Mouse (Mus musculus) bone marrow macrophage, adult 2 months (primary cell): Measurements from ENCODE around the gene Apbb2. TPM values are rescaled to one million over a fixed set of nuclear protein-coding genes. Genes with fewer than 3 reads are reported as not detected.
A peak's percentile ranks its signal among the peaks of the same experiment; 100 is the strongest.

ENCODE experiments used
- H3K27ac ChIP-seq: 2 replicates; pipeline ENCODE4 v1.5.1; 2012; ENCODE audit warnings: low read depth, low read length; ENCODE audit not compliant: insufficient read depth
- H3K4me1 ChIP-seq: 2 replicates; pipeline ENCODE4 v1.6.1; 2012; ENCODE audit warnings: low read length; ENCODE audit not compliant: control insufficient read depth, insufficient read depth
- H3K4me3 ChIP-seq: 2 replicates; pipeline ENCODE4 v1.5.1; 2012; ENCODE audit warnings: mild to moderate bottlenecking, low read length, moderate library complexity; ENCODE audit not compliant: insufficient read depth
- CTCF ChIP-seq: IDR thresholded peaks from 2 replicates; pipeline ENCODE4 v1.5.1; 2012; ENCODE audit warnings: low read depth, mild to moderate bottlenecking, low read length, moderate library complexity
- POLR2A ChIP-seq: IDR thresholded peaks from 2 replicates; pipeline ENCODE4 v1.6.1; 2012; ENCODE audit warnings: mild to moderate bottlenecking, low read depth, low read length, borderline replicate concordance
- polyA plus RNA-seq: library from polyadenylated mRNA; stranded (reverse); fragments of >200 nt; gene quantifications from 2 replicates; pipeline ENCODE4 v1.2.4, GENCODE M21; 2012; ENCODE audit not compliant: missing spikeins, insufficient read depth, insufficient read length

Gene Apbb2
- 13.9 and 22.5 TPM in 2 replicates for polyA plus RNA-seq

DNA sequence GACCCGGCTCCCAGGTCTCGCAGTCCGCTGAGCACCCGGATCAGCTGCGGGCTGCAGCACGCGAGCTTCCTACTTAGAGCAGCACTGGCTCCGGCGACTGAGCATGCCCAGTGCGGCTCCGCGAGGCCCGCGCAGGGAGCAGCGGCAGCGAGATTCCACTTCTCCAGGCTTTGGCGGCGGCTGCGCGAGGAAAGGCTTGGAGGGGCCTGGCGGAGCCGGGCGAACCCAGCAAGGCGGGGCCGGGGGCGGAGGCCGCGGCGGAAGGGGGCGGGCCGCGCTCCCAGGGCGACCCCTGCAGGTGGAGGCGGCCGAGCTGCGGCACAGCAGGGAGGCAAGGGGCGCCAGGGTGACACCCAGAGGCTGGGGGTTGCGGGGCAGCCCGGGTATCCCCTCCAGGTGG, at the start of gene Apbb2:
TSS of gene Apbb2 (minus strand) at position 188 of the 400 bp plus-strand sequence.
- Histone ChIP-seq H3K4me1 (peaks cover 23% of the 10 kb centered on the region), H3K27ac (peak within 1 kb of the TSS; percentile 71), H3K4me3 (peak within 1 kb of the TSS; percentile 81)
- TF ChIP-seq CTCF (peak; percentile 65; the same call in 1 of the 2 replicates), POLR2A (no peak)

DNA sequence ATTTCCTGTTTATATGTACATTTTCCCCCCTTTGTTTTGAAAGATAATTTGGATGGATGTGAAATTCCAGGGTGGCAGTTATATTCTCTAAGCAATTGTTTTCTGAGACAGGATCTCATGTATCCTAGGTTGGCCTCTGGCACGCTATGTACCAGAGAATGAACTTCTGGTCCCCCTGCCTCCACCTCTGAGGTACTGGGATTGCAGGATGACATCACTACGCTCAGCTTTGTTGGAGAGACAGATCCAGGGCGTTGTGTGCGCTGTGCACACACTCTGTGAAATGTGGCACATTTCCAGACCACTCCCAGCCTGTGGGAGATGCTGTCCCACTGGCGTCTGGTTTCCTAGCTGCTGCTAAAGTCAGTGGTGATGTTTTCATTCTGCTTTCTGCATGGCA, 35.6 kb upstream of the Apbb2 start:
- Histone ChIP-seq H3K4me1 (no peaks in the 10 kb centered on the region), H3K27ac (no peak overlapping the region), H3K4me3 (no peak overlapping the region)
- TF ChIP-seq CTCF (no peak), POLR2A (no peak)

DNA sequence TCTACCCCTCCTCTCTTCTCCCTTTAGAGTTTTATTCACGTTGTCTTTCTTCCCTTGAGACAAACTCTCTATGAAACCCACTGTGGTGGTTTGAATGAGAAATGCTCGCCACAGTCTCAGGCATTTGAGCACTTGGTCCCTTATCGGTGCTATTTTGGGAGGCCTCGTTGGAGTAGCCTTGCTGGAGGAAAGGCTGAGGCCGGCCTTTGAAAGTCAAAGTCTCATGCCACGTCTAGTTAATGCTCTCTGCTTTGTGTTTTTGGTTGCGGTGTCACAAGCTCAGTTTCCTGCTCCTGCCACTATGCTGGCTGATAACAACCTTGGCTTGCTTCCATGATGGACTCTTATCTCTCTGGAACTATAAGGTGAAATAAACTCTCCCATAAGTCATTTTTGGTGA, 28.9 kb upstream of the Apbb2 start:
- Histone ChIP-seq H3K4me3 (no peak overlapping the region), H3K4me1 (peaks cover 10% of the 10 kb centered on the region), H3K27ac (no peak overlapping the region)
- TF ChIP-seq POLR2A, result no peak
- no peak for TF ChIP-seq CTCF

GRCm38 (mm10) chr5:66643260-66643659, 24.7 kb upstream of the Apbb2 start:
- H3K4me1 ChIP-seq, result peaks cover 15% of the 10 kb centered on the region
- TF ChIP-seq POLR2A (no peak), CTCF (no peak)
- no peak overlapping the region for H3K4me3 ChIP-seq
- H3K27ac ChIP-seq, result peak overlapping the region; percentile 75

- H3K4me3 ChIP-seq, result no peak overlapping the region
- no peak overlapping the region for H3K27ac ChIP-seq
- peaks cover 15% of the 10 kb centered on the region for H3K4me1 ChIP-seq
- TF ChIP-seq CTCF, result no peak
- TF ChIP-seq POLR2A, result no peak
Observed at GRCm38 (mm10) chr5:66642156-66642555, 23.6 kb upstream of the Apbb2 start.

GRCm38 (mm10) chr5:66635459-66636079, 17.0 kb upstream of the Apbb2 start:
- no peaks in the 10 kb centered on the region for H3K4me1 ChIP-seq
- H3K27ac ChIP-seq, result no peak overlapping the region
- no peak overlapping the region for H3K4me3 ChIP-seq
- TF ChIP-seq POLR2A, result no peak
- TF ChIP-seq CTCF, result no peak

DNA sequence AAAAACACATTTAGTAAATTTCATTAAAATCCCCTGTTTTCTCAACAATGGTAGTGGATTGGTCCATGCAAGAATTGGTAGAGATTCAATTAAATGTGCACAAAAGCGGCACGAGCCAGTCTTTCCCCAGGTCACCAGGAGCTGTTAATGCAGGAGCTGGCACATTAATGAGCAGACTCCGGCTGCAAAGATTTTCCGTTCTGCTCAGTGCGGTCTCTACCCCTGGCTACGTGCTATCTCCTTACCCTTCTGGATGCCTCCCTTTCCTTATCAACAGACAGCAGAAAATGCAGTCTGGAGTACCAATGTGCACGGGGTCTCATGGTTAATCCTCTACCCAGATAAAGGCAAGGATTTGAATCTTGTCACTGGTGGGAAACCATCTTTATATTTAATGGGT, 9.2 kb upstream of the Apbb2 start:
- no peak overlapping the region for H3K4me3 ChIP-seq

GRCm38 (mm10) chr5:66620191-66620625, 1.6 kb upstream of the Apbb2 start:
- TF ChIP-seq POLR2A (no peak), CTCF (0 out of 2 replicates have a peak, but pooled peaks have one; percentile 5)

More for the DNA sequence above, 9.2 kb upstream of the Apbb2 start:
- H3K27ac ChIP-seq, result no peak overlapping the region
- TF ChIP-seq CTCF (no peak), POLR2A (no peak)
- H3K4me1 ChIP-seq, result no peaks in the 10 kb centered on the region

DNA sequence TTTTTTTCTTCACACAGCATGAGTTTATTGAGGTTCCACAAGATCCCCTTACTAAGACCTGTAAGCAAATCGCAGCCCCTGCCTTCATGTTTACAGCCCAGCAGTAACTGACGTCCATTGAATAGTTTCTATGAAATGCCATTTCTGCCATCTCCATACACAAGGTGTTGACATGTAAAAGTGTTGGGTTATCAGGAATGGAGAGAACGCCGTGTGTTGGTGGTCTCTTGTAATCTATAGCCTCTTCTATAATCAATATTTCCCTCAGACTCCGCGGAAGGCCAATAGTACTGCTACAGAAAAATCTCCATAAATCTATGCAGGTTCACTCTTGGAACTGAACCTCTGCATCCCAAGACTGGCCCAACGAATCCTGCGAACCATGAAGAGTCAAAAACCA, 1.1 kb upstream of the Apbb2 start:
- Histone ChIP-seq H3K4me1 (peaks cover 12% of the 10 kb centered on the region), H3K4me3 (peak overlapping the region; percentile 63), H3K27ac (no peak overlapping the region)
- TF ChIP-seq CTCF (no peak), POLR2A (no peak)

More at GRCm38 (mm10) chr5:66620191-66620625, 1.6 kb upstream of the Apbb2 start:
- Histone ChIP-seq H3K4me1 (peaks cover 7% of the 10 kb centered on the region), H3K27ac (no peak overlapping the region), H3K4me3 (peak overlapping the region; percentile 63)

DNA sequence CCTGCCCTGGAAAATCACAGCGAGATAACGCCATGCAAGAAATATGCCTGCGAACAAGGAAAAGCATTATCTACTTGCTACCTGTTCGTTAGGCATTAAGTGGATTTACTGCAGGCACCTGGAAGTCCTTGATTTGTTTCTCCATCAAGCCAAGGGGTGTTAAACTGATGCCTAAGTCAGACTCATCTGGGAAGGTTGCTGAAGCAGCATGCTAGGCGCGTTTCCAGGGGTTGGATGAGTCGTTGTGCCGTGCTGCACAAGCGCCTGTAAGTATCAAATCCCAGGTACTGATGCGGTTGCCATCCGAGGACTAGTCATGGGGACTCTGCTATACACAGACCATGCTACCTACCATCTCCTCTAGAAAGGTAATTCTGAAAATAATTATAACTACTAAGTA, 611 bp upstream of the Apbb2 start:
- Histone ChIP-seq H3K4me3 (no peak overlapping the region), H3K27ac (no peak overlapping the region), H3K4me1 (peaks cover 17% of the 10 kb centered on the region)
- TF ChIP-seq POLR2A, result no peak
- no peak for TF ChIP-seq CTCF

- TF ChIP-seq CTCF (no peak), POLR2A (no peak)
- Histone ChIP-seq H3K4me1 (peaks cover 29% of the 10 kb centered on the region), H3K4me3 (peak overlapping the region; percentile 81), H3K27ac (peak overlapping the region; percentile 71)
Observed at GRCm38 (mm10) chr5:66617921-66618460, 593 bp downstream of the Apbb2 start.
